Mouse (Mus musculus) CH12.LX (cell line): Measurements from ENCODE around the gene Gm49320.

ENCODE experiments used
- CHD1 ChIP-seq: IDR thresholded peaks from 2 replicates; pipeline ENCODE4 v1.6.1; 2012; ENCODE audit warnings: low read depth, low read length, improper control_type of control experiment, inconsistent platforms
- CHD2 ChIP-seq: IDR thresholded peaks from 2 replicates; pipeline ENCODE4 v1.6.1; 2011; ENCODE audit warnings: low read length, improper control_type of control experiment
- CTCF ChIP-seq, 2 experiments: IDR thresholded peaks in 1 of 2; conservative IDR thresholded peaks in 1 of 2; 2 replicates each; pipeline ENCODE4 v1.5.1; 2011 to 2012; ENCODE audit warnings: low read depth in 2 of 2, low read length in 2 of 2, improper control_type of control experiment in 1 of 2, inconsistent platforms in 1 of 2, mild to moderate bottlenecking in 1 of 2, moderate library complexity in 1 of 2
- ELF1 ChIP-seq: IDR thresholded peaks from 2 replicates; pipeline ENCODE4 v1.6.1; 2014; ENCODE audit warnings: low read depth, mild to moderate bottlenecking, inconsistent platforms, low read length, improper control_type of control experiment
- EP300 ChIP-seq: IDR thresholded peaks from 2 replicates; pipeline ENCODE4 v1.6.1; 2011; ENCODE audit warnings: low read length, improper control_type of control experiment
- MAX ChIP-seq: IDR thresholded peaks from 2 replicates; pipeline ENCODE4 v1.6.1; 2011; ENCODE audit warnings: low read length, improper control_type of control experiment
- MAZ ChIP-seq: IDR thresholded peaks from 2 replicates; pipeline ENCODE4 v1.6.1; 2012; ENCODE audit warnings: low read depth, mild to moderate bottlenecking, inconsistent platforms, low read length, improper control_type of control experiment, moderate library complexity
- POLR2A ChIP-seq: IDR thresholded peaks from 2 replicates; pipeline ENCODE4 v1.6.1; 2011; ENCODE audit warnings: low read depth, mild to moderate bottlenecking, improper control_type of control experiment, low read length
- RAD21 ChIP-seq: IDR thresholded peaks from 2 replicates; pipeline ENCODE4 v1.6.1; 2011; ENCODE audit warnings: low read depth, mild to moderate bottlenecking, low read length, improper control_type of control experiment, moderate library complexity
- TBP ChIP-seq: conservative IDR thresholded peaks from 2 replicates; pipeline ENCODE4 v1.6.1; 2011; ENCODE audit warnings: low read depth, low read length, improper control_type of control experiment
- USF1 ChIP-seq: IDR thresholded peaks from 2 replicates; pipeline ENCODE4 v1.6.1; 2014; ENCODE audit warnings: low read depth, mild to moderate bottlenecking, inconsistent platforms, low read length, improper control_type of control experiment
- ZC3H11A ChIP-seq: IDR thresholded peaks from 2 replicates; pipeline ENCODE4 v1.6.1; 2012; ENCODE audit warnings: low read depth, mild to moderate bottlenecking, inconsistent platforms, low read length, improper control_type of control experiment

DNA sequence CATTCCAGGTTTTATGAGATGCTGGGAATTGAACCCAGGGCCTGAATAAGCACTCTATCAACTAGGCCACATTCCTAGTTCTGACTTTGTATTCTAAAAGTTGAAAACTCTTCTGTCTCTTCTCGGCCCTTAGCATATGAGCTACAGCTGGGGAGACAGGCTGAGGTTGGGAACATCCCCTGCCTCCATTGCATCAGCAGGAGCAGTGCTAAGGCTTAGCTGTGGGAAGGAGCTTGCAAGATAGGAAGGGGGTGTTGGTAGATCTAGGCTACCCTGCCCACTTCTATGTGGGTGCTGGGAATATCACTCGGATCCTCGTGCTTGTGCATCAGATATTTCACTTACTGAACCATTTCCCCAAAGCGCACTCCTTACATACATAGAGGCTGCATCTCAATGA lies 10.7 kb upstream of the Gm49320 start:
- TF ChIP-seq CTCF (conservative IDR thresholded peaks at IDR 0.05 in 1 of 2, IDR thresholded peaks at IDR 0.05 in 1 of 2; ENCODE audit: low read depth in 2 of 2, low read length in 2 of 2): no peak
- TF ChIP-seq MAZ: no peak
- no peak for TF ChIP-seq POLR2A
- TF ChIP-seq CHD2: no peak
- no peak for TF ChIP-seq ELF1
- no peak for TF ChIP-seq MAX
- TF ChIP-seq ZC3H11A: no peak
- TF ChIP-seq TBP: no peak
- TF ChIP-seq EP300: no peak
- no peak for TF ChIP-seq RAD21
- TF ChIP-seq CHD1: no peak
- TF ChIP-seq USF1: no peak
